Mouse (Mus musculus) sigmoid colon, adult 10 weeks (tissue): ENCODE results near the gene Keg1. TPM values are rescaled to one million over a fixed set of nuclear protein-coding genes. Genes with fewer than 3 reads are reported as not detected.

ENCODE experiments used
- polyA plus RNA-seq: library from polyadenylated mRNA; stranded (reverse); fragments of 350-450 nt; fragmentation: Illumina TruSeq; extraction: RNeasy Lipid Tissue Mini Kit (QIAGEN cat#74804); gene quantifications from one replicate; pipeline ENCODE4 v1.2.3, GENCODE M21; 2014; ENCODE audit warnings: low read depth, low replicate concordance

The Keg1 gene
- not detected for polyA plus RNA-seq

GRCm38 (mm10) chr19:12695590-12695989, at the start of gene Keg1:
Keg1 (plus strand) TSS chr19:12695786.

GRCm38 (mm10) chr19:12670139-12670538, 25.4 kb upstream of the Keg1 start, which contains the start of gene Olfr1442:
Olfr1442 (plus strand) TSS chr19:12670439.

GRCm38 (mm10) chr19:12677812-12678211, 17.8 kb upstream of the Keg1 start, which contains the start of gene Olfr1443:
Olfr1443 (plus strand) TSS chr19:12678112.

GRCm38 (mm10) chr19:12765308-12765707, 69.7 kb downstream of the Keg1 start, which contains the start of gene Cntf:
Cntf (minus strand) TSS chr19:12765632.

Other genes with a start within 250 kb of the Keg1 start
- gene Mpeg1, start 235.0 kb upstream of the Keg1 start, polyA plus RNA-seq, result 42.2 TPM
- gene Dtx4, start 194.3 kb upstream of the Keg1 start, polyA plus RNA-seq, result 12.0 TPM
- 41.9 TPM for gene Fam111a, start 150.0 kb upstream of the Keg1 start, polyA plus RNA-seq
- gene Gm4952, start 95.8 kb upstream of the Keg1 start, polyA plus RNA-seq, result 0.85 TPM
- not detected for gene Glyat, start 62.5 kb upstream of the Keg1 start, polyA plus RNA-seq
- gene Olfr1442, start 25.3 kb upstream of the Keg1 start, polyA plus RNA-seq, result not detected
- not detected for gene Olfr1443, start 17.7 kb upstream of the Keg1 start, polyA plus RNA-seq
- gene Cntf, start 69.8 kb downstream of the Keg1 start, polyA plus RNA-seq, result 2.2 TPM
- 205 TPM for gene Zfp91, start 100.3 kb downstream of the Keg1 start, polyA plus RNA-seq
- 4.7 TPM for gene Lpxn, start 100.4 kb downstream of the Keg1 start, polyA plus RNA-seq
- not detected for gene Gm5244, start 150.9 kb downstream of the Keg1 start, polyA plus RNA-seq
- gene Olfr1444, start 161.5 kb downstream of the Keg1 start, polyA plus RNA-seq, result not detected
- gene Olfr1445, start 188.1 kb downstream of the Keg1 start, polyA plus RNA-seq, result not detected
- not detected for gene Olfr1446, start 197.7 kb downstream of the Keg1 start, polyA plus RNA-seq
- gene Olfr1447, start 208.0 kb downstream of the Keg1 start, polyA plus RNA-seq, result not detected
- not detected for gene Olfr1448, start 228.6 kb downstream of the Keg1 start, polyA plus RNA-seq
- gene Olfr1449, start 235.1 kb downstream of the Keg1 start, polyA plus RNA-seq, result not detected